Mouse (Mus musculus) heart, adult 2 months (tissue): ENCODE measurements around the gene Fubp1.
A peak's percentile ranks its signal among the peaks of the same experiment; 100 is the strongest.

ENCODE experiments used
- CTCF ChIP-seq: fragments of 200-600 bp; IDR thresholded peaks from 2 replicates; pipeline ENCODE4 v1.8.1; 2022; ENCODE audit warnings: antibody characterized with exemption, mild to moderate bottlenecking, moderate library complexity
- POLR2A ChIP-seq: fragments of 200-500 bp; IDR thresholded peaks from 2 replicates; pipeline ENCODE4 v1.6.1; 2011; ENCODE audit warnings: mild to moderate bottlenecking, low read depth, low read length, control low read depth; ENCODE audit not compliant: insufficient read depth

DNA sequence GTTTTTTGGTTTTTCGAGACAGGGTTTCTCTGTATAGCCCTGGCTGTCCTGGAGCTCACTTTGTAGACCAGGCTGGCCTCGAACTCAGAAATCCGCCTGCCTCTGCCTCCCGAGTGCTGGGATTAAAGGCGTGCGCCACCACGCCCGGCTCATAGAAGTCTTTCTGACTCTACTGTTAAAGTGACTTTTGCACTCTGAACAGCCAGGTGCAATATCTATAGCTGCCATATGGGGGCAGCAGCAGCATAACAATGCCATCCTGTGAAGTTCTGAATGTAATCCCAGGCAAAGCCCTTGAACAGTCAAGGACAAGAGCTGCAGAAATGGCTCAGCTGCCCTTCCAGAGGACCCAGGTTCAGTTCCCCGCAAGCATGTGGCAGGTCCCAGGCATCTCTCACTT is 49.2 kb downstream of the Fubp1 start:
- TF ChIP-seq CTCF = peak; percentile 95
- peak; percentile 41; the same call in 1 of the 2 replicates for TF ChIP-seq POLR2A
